Mouse (Mus musculus): ENCODE measurements around the gene Slc39a11.

DNA sequence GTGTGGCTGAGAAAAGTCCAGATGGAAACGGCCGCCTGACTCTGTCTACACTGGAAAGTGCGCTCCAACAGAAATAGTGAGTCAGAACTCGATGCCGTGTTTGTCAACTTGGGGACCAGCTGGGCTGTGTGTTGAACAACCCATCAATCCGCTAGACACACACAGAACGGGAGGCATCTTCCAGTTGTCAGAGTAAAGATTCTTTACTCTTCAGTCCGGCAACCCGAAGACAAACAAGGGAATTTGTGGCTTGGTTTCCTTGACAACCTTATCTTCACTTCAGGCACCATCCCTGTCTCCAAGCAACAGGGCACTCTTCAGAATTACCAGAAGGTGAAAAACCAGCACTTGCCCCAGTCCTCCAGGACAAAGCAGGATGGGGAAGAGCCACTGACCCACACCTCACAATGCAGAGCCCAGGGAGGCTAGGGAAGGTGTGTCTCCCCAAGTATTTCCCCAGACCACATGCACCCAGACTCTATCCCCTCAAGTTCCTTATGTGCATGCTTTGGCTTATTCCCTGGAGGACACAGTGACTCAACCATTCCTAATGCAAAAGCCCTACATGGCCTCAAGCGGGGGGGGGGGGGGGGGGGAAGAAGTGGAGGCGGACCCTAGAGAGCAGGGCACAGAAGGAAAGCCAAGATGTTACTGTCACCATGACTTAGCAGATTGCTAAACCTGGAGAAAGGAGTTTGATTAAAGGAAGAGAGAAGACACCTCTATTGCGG lies 297.6 kb downstream of the Slc39a11 start:
- TF ChIP-seq EP300 (IDR thresholded peaks at IDR 0.05) = no peak
- TF ChIP-seq CTCF (IDR thresholded peaks at IDR 0.05) = no peak

All from lung, postnatal 0 days (tissue).